Mouse (Mus musculus) bone marrow macrophage, adult 2 months (primary cell): ENCODE measurements around the gene BC107364.

ENCODE experiments used
- CTCF ChIP-seq: IDR thresholded peaks from 2 replicates; pipeline ENCODE4 v1.5.1; 2012; ENCODE audit warnings: low read depth, mild to moderate bottlenecking, low read length, moderate library complexity
- POLR2A ChIP-seq: IDR thresholded peaks from 2 replicates; pipeline ENCODE4 v1.6.1; 2012; ENCODE audit warnings: mild to moderate bottlenecking, low read depth, low read length, borderline replicate concordance

- TF ChIP-seq CTCF (no peak), POLR2A (no peak)
Measured at GRCm38 (mm10) chr3:96396857-96397256, 55.2 kb downstream of the BC107364 start.
